Mouse (Mus musculus): ENCODE measurements at regions not wholly inside any gene's neighbourhood (a gene's known extent, or its start where the extent isn't known, plus 50 kb on each side); places are given as distances from the start of the nearest gene placed in this dataset.

DNA sequence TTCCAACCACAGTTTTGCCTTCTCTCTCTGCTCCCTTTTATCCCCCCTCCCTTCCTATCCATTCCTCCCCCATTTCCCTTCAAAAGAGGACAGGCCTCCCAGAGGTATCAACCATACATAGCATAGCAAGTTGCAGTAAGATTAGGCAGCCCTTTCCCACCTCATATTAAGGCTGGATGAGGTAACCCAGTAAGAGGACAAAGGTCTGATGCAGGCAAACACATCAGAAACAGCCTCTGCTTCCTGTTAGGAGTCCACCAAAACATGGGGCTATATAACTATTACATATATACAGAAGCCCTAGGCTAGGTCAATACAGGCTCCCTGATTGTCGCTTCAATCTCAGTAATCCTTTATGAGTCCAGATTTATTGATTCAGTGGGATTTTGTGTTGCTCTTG lies 421.6 kb downstream of the Dmrt2 start:
- TF ChIP-seq CTCF (IDR thresholded peaks at IDR 0.05; ENCODE audit: low read depth, low read length) = no peak
- no peak for TF ChIP-seq EP300 (IDR thresholded peaks at IDR 0.05; ENCODE audit: insufficient read depth, low read depth, low read length)

Data from ES-Bruce4 (cell line).